Mouse (Mus musculus) neural tube, embryonic 15.5 days (tissue): ENCODE data around the gene Oxa1l. TPM values are rescaled to one million over a fixed set of nuclear protein-coding genes. Genes with fewer than 3 reads are reported as not detected.
A peak's percentile ranks its signal among the peaks of the same experiment; 100 is the strongest.

ENCODE experiments used
- ATAC-seq: fragments of 200-750 bp; cut with Nextera tagmentation; 2 replicates; pipeline ENCODE4 v1.8.0; 2017; ENCODE audit warnings: mild to moderate bottlenecking, moderate TSS enrichment, moderate library complexity; ENCODE audit not compliant: low FRiP score
- H3K27ac ChIP-seq: fragments of 300-500 bp; sonication (generic); replicated peaks from 2 replicates; pipeline ENCODE4 v1.5.1; 2015; ENCODE audit warnings: mild to moderate bottlenecking, inconsistent platforms
- H3K27me3 ChIP-seq: fragments of 300-500 bp; sonication (generic); replicated peaks from 2 replicates; pipeline ENCODE4 v1.6.1; 2015; ENCODE audit warnings: inconsistent platforms
- H3K36me3 ChIP-seq: fragments of 300-500 bp; sonication (generic); 2 replicates; pipeline ENCODE4 v1.6.1; 2015; ENCODE audit warnings: inconsistent platforms
- H3K4me1 ChIP-seq: fragments of 300-500 bp; sonication (generic); 2 replicates; pipeline ENCODE4 v1.6.1; 2015; ENCODE audit warnings: inconsistent platforms
- H3K4me2 ChIP-seq: fragments of 300-500 bp; sonication (generic); 2 replicates; pipeline ENCODE4 v1.6.1; 2015; ENCODE audit warnings: inconsistent platforms, mild to moderate bottlenecking, moderate library complexity
- H3K4me3 ChIP-seq: fragments of 300-500 bp; sonication (generic); replicated peaks from 2 replicates; pipeline ENCODE4 v1.5.1; 2015; ENCODE audit warnings: mild to moderate bottlenecking, inconsistent platforms
- H3K9ac ChIP-seq: fragments of 300-500 bp; sonication (generic); replicated peaks from 2 replicates; pipeline ENCODE4 v1.6.1; 2015; ENCODE audit warnings: mild to moderate bottlenecking, inconsistent platforms
- H3K9me3 ChIP-seq: fragments of 300-500 bp; sonication (generic); replicated peaks from 2 replicates; pipeline ENCODE4 v1.6.1; 2016; ENCODE audit warnings: inconsistent platforms
- WGBS: fragments of 180-500 bp; shearing (Covaris S2); methylation state at CpG from one replicate; pipeline ENCODE4 v1.1.7; 2015; ENCODE audit warnings: mixed read lengths; 5-methylcytosine and 5-hydroxymethylcytosine counted together
- polyA plus RNA-seq: library from polyadenylated mRNA; unstranded; fragments of >200 nt; fragmentation: Nextera tagmentation; extraction: Ambion mirVana; gene quantifications from 2 replicates; pipeline ENCODE4 v1.2.1, GENCODE M21; 2015

The Oxa1l gene
- polyA plus RNA-seq = 59.6 and 61.3 TPM in 2 replicates

GRCm38 (mm10) chr14:54360577-54361340, at the start of gene Oxa1l:
Gene Oxa1l, plus strand, starts transcription at chr14:54360834.
- Histone ChIP-seq H3K4me2 (peak within 1 kb of the TSS; percentile 72), H3K36me3 (peaks cover 23% of the 10 kb centered on the region), H3K27me3 (no peaks in the 10 kb centered on the region), H3K27ac (peak within 1 kb of the TSS; percentile 89), H3K9ac (peak within 1 kb of the TSS; percentile 94), H3K4me1 (peaks cover 23% of the 10 kb centered on the region), H3K4me3 (peak within 1 kb of the TSS; percentile 94), H3K9me3 (no peaks in the 10 kb centered on the region)
- WGBS = under 1% methylated on average over 48 of the region's 48 CpGs
- ATAC-seq = peak; percentile 94

GRCm38 (mm10) chr14:54311763-54312162, 48.9 kb upstream of the Oxa1l start:
- no peak for ATAC-seq

GRCm38 (mm10) chr14:54321556-54322376, 38.9 kb upstream of the Oxa1l start:
- H3K4me2 ChIP-seq = no peak overlapping the region
- H3K4me3 ChIP-seq = no peak overlapping the region
- H3K9ac ChIP-seq = no peak overlapping the region
- H3K27me3 ChIP-seq = no peaks in the 10 kb centered on the region
- H3K36me3 ChIP-seq = no peaks in the 10 kb centered on the region
- H3K4me1 ChIP-seq = no peaks in the 10 kb centered on the region
- H3K27ac ChIP-seq = no peak overlapping the region
- no peak for ATAC-seq
- H3K9me3 ChIP-seq = no peaks in the 10 kb centered on the region
- WGBS = 71% methylated on average over 18 of the region's 18 CpGs

More at GRCm38 (mm10) chr14:54311763-54312162, 48.9 kb upstream of the Oxa1l start:
- Histone ChIP-seq H3K4me3 (no peak overlapping the region), H3K36me3 (no peaks in the 10 kb centered on the region), H3K9ac (no peak overlapping the region), H3K27ac (no peak overlapping the region), H3K4me1 (peaks cover 3% of the 10 kb centered on the region), H3K27me3 (no peaks in the 10 kb centered on the region), H3K9me3 (no peaks in the 10 kb centered on the region), H3K4me2 (no peak overlapping the region)
- 34% methylated on average over 3 of the region's 3 CpGs for WGBS

- Histone ChIP-seq H3K4me2 (no peak overlapping the region), H3K9me3 (no peaks in the 10 kb centered on the region), H3K27ac (no peak overlapping the region), H3K4me3 (no peak overlapping the region), H3K4me1 (no peaks in the 10 kb centered on the region), H3K36me3 (no peaks in the 10 kb centered on the region), H3K9ac (no peak overlapping the region), H3K27me3 (no peaks in the 10 kb centered on the region)
- WGBS = 77% methylated on average over 5 of the region's 5 CpGs
- ATAC-seq = no peak
Measured at GRCm38 (mm10) chr14:54324486-54324885, 36.1 kb upstream of the Oxa1l start.

GRCm38 (mm10) chr14:54328548-54328947, 32.1 kb upstream of the Oxa1l start:
- H3K36me3 ChIP-seq = no peaks in the 10 kb centered on the region
- no peak overlapping the region for H3K9ac ChIP-seq
- no peak for ATAC-seq
- no peak overlapping the region for H3K4me2 ChIP-seq
- 83% methylated on average over 2 of the region's 2 CpGs for WGBS
- H3K4me3 ChIP-seq = no peak overlapping the region
- H3K9me3 ChIP-seq = no peaks in the 10 kb centered on the region
- H3K27ac ChIP-seq = no peak overlapping the region
- H3K4me1 ChIP-seq = 0 out of 2 replicates have a peak, but pooled peaks cover 3% of the 10 kb centered on the region
- H3K27me3 ChIP-seq = no peaks in the 10 kb centered on the region

GRCm38 (mm10) chr14:54329201-54329600, 31.4 kb upstream of the Oxa1l start:
- ATAC-seq = no peak
- no peak overlapping the region for H3K9ac ChIP-seq
- 63% methylated on average over 9 of the region's 9 CpGs for WGBS
- H3K36me3 ChIP-seq = no peaks in the 10 kb centered on the region
- no peak overlapping the region for H3K27ac ChIP-seq
- H3K4me2 ChIP-seq = no peak overlapping the region
- no peaks in the 10 kb centered on the region for H3K9me3 ChIP-seq
- H3K27me3 ChIP-seq = no peaks in the 10 kb centered on the region
- H3K4me3 ChIP-seq = no peak overlapping the region
- 0 out of 2 replicates have a peak, but pooled peaks cover 3% of the 10 kb centered on the region for H3K4me1 ChIP-seq

GRCm38 (mm10) chr14:54331178-54331577, 29.5 kb upstream of the Oxa1l start:
- Histone ChIP-seq H3K9ac (no peak overlapping the region), H3K4me2 (no peak overlapping the region), H3K4me3 (no peak overlapping the region), H3K27ac (no peak overlapping the region), H3K9me3 (no peaks in the 10 kb centered on the region), H3K27me3 (no peaks in the 10 kb centered on the region), H3K4me1 (0 out of 2 replicates have a peak, but pooled peaks cover 6% of the 10 kb centered on the region), H3K36me3 (no peaks in the 10 kb centered on the region)
- WGBS = 89% methylated on average over 1 of the region's 1 CpGs
- no peak for ATAC-seq

- ATAC-seq = no peak
- 0 out of 2 replicates have a peak, but pooled peaks cover 6% of the 10 kb centered on the region for H3K4me1 ChIP-seq
- 33% methylated on average over 5 of the region's 5 CpGs for WGBS
- H3K27ac ChIP-seq = no peak overlapping the region; the same call in 1 of the 2 replicates
- no peaks in the 10 kb centered on the region for H3K9me3 ChIP-seq
- H3K4me2 ChIP-seq = no peak overlapping the region
- H3K9ac ChIP-seq = no peak overlapping the region
- no peaks in the 10 kb centered on the region for H3K27me3 ChIP-seq
- H3K36me3 ChIP-seq = no peaks in the 10 kb centered on the region
- H3K4me3 ChIP-seq = no peak overlapping the region
Measured at GRCm38 (mm10) chr14:54332176-54333074, 28.2 kb upstream of the Oxa1l start.

GRCm38 (mm10) chr14:54333452-54334189, 27.0 kb upstream of the Oxa1l start:
- H3K4me2 ChIP-seq = no peak overlapping the region
- H3K27ac ChIP-seq = no peak overlapping the region
- no peaks in the 10 kb centered on the region for H3K9me3 ChIP-seq
- H3K4me1 ChIP-seq = 0 out of 2 replicates have a peak, but pooled peaks cover 6% of the 10 kb centered on the region
- no peak overlapping the region for H3K4me3 ChIP-seq
- no peak overlapping the region for H3K9ac ChIP-seq
- no peak for ATAC-seq
- H3K36me3 ChIP-seq = no peaks in the 10 kb centered on the region
- WGBS = 73% methylated on average over 8 of the region's 8 CpGs
- no peaks in the 10 kb centered on the region for H3K27me3 ChIP-seq

GRCm38 (mm10) chr14:54340836-54341235, 19.8 kb upstream of the Oxa1l start:
- no peak for ATAC-seq
- Histone ChIP-seq H3K4me3 (no peak overlapping the region), H3K36me3 (no peaks in the 10 kb centered on the region)

More at GRCm38 (mm10) chr14:54340836-54341235, 19.8 kb upstream of the Oxa1l start:
- Histone ChIP-seq H3K27ac (no peak overlapping the region), H3K27me3 (no peaks in the 10 kb centered on the region), H3K4me1 (0 out of 2 replicates have a peak, but pooled peaks cover 2% of the 10 kb centered on the region), H3K4me2 (no peak overlapping the region), H3K9me3 (no peaks in the 10 kb centered on the region), H3K9ac (no peak overlapping the region)
- WGBS = 68% methylated on average over 7 of the region's 7 CpGs
